Mouse (Mus musculus) E14TG2a.4 (cell line): ENCODE data around the gene Ifi207.
"Not testable (repeated sequence)": the region's sequence is repeated elsewhere in the genome, so short reads cannot be mapped to it uniquely, and the experiment has no call there.

ENCODE experiments used
- CTCF ChIP-seq: conservative IDR thresholded peaks from 2 replicates; pipeline ENCODE4 v1.5.1; 2014; ENCODE audit warnings: low read length
- NANOG ChIP-seq: IDR thresholded peaks from 2 replicates; pipeline ENCODE4 v1.6.1; 2014; ENCODE audit warnings: borderline replicate concordance, low read length, mixed read lengths
- POU5F1 ChIP-seq: IDR thresholded peaks from 2 replicates; pipeline ENCODE4 v1.6.1; 2014; ENCODE audit warnings: low read length, borderline replicate concordance

DNA sequence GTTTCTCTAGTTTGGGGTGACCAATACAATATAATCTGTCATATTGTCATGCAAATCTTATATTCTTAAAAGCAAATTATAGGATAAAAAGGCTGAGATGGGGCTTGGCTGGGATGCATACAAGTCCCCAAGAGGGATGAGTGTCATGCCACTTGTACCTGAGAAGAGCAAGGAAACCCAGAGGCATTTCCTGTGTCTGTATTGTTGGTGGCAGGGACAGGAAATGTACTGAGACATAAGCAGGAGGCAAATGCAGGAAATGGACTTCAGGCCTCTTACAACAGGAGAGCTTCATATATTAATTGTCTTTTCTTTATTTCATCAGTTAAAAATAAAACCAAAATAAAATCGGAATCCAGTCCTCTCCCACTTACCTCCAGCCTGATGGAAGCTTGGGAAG, 62.9 kb downstream of the Ifi207 start:
- TF ChIP-seq CTCF, NANOG, POU5F1: not testable (repeated sequence)
